Mouse (Mus musculus): ENCODE measurements around the gene Mtfr1l. TPM values are rescaled to one million over a fixed set of nuclear protein-coding genes. Genes with fewer than 3 reads are reported as not detected.
"Not testable (repeated sequence)": the region's sequence is repeated elsewhere in the genome, so short reads cannot be mapped to it uniquely, and the experiment has no call there.

Mtfr1l gene
- total RNA-seq, 2 experiments from 2014 or later = 145 to 150 TPM

- DNase-seq = peak; percentile 63
Measured at GRCm38 (mm10) chr4:134516981-134517380, 18.2 kb downstream of the Mtfr1l start.

GRCm38 (mm10) chr4:134515614-134516013 lies 19.6 kb downstream of the Mtfr1l start:
- DNase-seq = no peak

- no peak for DNase-seq
Measured at GRCm38 (mm10) chr4:134514309-134514930, 20.8 kb downstream of the Mtfr1l start.

DNA sequence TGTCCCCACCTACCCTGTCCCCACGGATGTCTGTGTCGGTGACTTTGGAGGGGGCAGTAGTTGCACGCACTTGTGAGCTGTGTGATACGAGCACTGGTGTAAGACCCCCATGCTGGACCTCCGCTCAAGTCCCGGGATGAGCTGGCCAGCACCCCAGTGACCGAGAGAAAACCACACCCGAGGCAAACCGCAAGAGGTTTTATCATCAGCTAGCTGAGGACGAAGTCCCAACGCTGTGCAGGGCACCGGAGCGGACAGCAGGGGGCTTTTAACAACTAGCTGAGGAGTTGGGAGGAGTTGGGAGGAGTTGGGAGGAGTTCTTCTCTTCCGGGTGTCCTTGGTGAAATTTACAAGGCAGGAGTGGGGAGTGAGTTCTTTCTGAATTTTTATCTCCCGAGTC lies 22.4 kb downstream of the Mtfr1l start:
- peak; percentile 87 for DNase-seq

DNA sequence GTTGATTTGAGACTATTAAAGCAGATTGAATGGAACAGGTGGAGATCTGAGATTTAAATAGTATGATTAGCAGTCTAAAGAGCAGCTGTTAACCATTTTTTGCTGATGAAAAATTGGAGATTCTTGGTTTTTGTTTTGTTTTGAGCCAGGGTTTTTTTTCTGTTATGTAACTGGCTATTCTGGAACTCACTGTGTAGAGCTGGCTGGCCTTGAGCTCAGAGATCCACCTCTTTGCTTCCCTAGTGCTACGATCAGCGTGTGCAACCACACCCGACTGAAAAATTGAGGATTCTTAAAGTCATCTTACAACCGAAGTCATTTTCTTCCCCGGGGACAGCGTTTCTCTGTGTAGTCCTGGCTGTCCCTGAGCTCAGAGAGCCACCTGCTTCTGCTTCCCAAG lies 23.5 kb downstream of the Mtfr1l start:
- DNase-seq = no peak

- peak; percentile 95 for DNase-seq
Measured at GRCm38 (mm10) chr4:134510845-134511411, 24.3 kb downstream of the Mtfr1l start, which contains the start of gene Aunip. Aunip (plus strand) TSS chr4:134510999.

DNA sequence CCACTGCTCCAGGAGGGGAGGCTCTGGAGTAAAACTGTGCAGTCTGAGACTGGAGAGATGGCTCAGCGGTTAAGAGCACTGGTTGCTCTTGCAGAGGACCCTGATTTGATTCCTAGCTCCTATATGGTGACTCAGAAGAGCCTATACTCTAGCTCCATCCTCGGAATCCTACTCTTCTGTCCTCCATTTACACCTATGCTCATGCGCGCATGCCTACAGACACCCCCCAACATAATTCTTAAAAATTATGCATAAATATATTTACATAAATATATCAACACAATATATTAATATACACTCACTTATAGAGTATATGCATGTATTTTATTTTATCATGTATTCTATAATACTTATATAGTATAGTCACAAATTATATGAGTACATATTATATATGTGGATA lies 24.8 kb downstream of the Mtfr1l start:
- no peak for DNase-seq

GRCm38 (mm10) chr4:134506713-134507112 lies 28.5 kb downstream of the Mtfr1l start:
- DNase-seq = no peak

- DNase-seq = no peak
Measured at GRCm38 (mm10) chr4:134505966-134506594, 29.1 kb downstream of the Mtfr1l start.

DNA sequence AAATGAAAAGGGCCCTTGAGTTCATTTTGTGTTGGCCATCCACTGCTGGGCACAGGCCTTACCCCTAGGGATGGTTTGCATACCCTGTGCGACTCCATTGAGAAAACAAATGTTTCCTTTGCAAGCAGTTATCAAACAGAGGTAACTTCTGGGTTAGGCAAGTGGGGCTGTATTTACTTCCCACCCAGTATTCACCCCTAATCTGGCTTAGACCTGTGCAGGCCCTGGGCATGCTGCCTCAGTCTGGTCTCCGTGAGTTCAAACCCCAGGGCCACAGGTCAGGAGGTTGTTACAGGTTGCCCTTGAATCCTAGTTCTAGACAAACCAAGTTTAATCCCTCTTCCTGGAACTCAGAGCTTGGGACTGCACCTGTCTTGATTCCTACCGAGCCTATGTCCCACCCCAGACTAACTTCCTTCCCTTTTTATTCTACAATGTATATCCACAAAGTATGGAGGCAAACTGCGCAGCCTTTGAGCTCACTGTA lies 29.8 kb downstream of the Mtfr1l start:
- no peak for DNase-seq

- no peak for DNase-seq
Measured at GRCm38 (mm10) chr4:134503686-134504357, 31.4 kb downstream of the Mtfr1l start.

GRCm38 (mm10) chr4:134501095-134501494 lies 34.1 kb downstream of the Mtfr1l start:
- no peak for DNase-seq

GRCm38 (mm10) chr4:134498983-134499382 lies 36.2 kb downstream of the Mtfr1l start:
- not testable (repeated sequence) for DNase-seq

- no peak for DNase-seq
Measured at GRCm38 (mm10) chr4:134497986-134498731, 37.0 kb downstream of the Mtfr1l start.

DNA sequence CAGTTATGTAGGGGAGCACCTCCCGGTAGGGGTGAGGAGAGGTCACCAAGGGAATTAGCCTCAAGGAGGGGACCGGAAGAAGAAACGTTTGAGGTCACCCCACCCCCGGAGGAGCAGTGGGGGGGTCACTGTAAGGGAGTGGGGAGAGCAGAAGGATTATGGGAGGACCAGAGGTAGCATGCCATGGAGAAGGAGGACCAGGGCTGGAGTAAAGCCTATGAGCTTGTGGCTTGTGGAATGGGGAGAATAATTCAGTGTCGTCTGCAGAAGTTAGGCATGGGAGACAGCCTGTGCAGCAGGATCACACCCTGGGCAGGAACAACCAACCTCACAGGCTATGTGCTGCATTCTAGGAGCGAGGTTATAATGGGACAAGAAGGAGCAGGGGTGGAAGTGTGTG lies 38.0 kb downstream of the Mtfr1l start:
- no peak for DNase-seq

- peak; percentile 72 for DNase-seq
Measured at GRCm38 (mm10) chr4:134496595-134497210, 38.5 kb downstream of the Mtfr1l start, which contains the start of gene Paqr7. Paqr7 (plus strand) TSS chr4:134496697.

DNA sequence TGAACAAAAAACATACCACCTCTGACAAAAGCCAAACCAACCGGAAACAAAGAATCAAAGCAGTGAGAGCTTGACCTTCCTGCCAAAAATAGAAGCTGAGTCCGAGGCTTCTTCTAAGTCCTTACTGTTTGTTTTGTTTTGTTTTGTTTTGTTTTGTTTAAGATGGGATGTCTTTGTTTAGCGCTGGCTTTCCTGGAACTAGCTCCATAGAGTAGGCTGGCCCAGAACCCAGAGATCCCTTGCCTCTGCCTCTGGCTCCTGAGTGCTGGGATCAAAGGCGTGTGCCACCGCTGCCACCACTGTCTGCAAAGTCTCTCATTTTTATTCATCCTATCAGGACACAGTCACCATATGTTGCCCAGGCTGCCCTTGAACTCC lies 39.7 kb downstream of the Mtfr1l start:
- DNase-seq = no peak

DNA sequence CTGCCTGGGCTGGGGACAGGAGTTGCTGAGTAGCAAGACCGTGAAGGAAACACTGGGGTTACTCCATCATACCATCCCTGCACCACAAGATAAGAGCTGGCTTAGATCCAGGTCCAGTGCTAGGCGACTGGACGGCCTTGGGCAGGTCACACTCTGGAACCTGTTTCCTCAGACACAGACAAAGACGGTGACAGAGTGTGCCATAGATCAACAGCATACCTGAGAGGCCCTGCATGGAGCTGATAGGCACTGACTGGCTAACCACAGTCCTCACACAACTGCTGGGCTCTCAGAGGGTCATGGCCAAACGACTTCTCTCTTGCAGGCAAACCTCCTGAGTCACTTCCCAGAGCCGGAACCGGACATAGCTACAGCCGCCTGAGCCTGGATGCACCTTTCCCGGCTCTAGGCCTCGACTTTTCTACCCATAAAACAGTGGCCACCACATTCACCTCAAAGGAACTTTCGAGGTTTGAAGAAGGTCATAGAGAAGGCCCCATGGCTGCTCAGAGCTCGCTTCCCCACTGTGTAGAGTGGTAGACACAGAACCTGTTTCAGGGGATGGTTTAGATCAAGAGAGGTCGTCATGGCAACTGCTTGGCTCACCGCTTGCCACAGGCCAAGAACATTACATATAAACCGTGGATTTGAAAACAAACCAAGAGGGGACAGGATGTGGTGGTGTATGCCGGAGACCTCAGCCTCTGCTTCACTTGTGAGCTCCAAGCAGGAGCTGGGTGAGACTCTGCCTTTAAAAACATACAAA lies 40.2 kb downstream of the Mtfr1l start:
- no peak for DNase-seq

DNA sequence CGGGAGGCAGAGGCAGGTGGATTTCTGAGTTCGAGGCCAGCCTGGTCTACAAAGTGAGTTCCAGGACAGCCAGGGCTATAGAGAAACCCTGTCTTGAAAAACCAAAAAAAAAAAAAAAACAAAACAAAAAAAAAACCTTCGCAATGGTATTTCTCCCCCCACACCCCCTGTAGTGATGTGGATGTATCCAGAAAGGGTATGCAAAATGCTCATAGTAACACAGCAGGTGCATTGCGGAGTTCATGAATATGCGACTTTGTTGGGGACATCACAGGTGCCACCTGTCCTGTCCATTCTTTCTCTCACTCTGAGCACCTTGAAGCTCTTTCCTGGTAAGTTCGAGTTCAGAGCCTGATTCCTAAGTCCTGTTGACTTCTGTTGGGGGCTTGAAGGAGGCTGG lies 41.0 kb downstream of the Mtfr1l start:
- not testable (repeated sequence) for DNase-seq

DNA sequence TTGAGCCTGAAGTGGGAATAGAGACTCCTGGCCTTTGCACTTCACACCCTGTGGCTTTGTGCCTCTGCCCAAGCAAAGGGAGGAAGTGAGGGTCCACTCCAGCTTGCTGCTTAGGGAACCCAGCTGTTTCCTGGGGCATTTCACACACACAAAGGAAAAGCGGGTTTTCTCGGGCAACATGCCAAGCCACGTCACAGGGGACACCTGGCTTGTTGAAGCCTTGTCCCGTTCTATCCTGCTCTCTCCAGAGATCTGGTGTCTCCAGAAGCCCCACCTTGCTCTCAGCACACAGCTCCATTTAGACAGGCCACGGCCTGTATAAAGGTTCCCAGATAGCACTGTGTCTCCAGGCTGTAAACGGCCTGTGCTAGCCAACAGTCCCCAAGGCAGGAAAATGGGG lies 43.5 kb downstream of the Mtfr1l start:
- DNase-seq = peak; percentile 46

DNA sequence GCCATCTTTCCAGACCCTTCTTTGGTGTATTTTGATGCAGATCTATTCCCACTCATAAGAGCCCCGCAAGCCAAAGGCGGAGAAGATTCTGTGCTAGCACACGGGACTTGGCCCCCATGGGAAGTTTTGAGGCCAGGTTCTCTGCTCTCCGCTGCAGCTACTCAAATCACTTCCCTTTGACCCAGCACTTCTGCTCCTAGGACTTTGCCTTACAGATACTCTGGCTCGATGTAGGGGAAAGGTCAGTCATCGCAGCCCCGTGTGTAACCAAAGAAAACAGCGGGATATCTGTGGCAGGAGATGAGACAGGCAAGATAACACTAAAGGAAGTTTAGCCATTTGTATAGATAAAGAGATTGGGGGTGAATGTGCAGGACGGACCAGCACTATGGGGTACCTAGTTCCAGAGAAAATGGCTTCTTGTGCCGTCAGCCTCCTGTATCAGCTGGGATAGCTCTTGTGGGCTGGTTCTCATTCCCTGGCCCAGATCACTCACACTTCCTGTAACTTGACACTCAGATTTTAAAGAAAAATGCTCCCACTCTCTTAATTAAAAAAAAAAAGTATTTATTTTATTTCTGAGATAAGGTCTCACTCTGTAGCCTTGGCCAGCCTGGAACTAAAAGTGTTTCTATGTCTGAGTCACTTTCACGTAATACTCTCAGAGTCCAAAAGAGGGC lies 45.1 kb downstream of the Mtfr1l start:
- DNase-seq = no peak
